Mouse (Mus musculus): Measurements from ENCODE around the gene Usp29. TPM values are rescaled to one million over a fixed set of nuclear protein-coding genes. Genes with fewer than 3 reads are reported as not detected.
A peak's percentile ranks its signal among the peaks of the same experiment; 100 is the strongest.

Gene Usp29
- 13.4 and 14.9 TPM in 2 replicates for polyA plus RNA-seq (2015; fragmentation: Nextera tagmentation; extraction: Ambion mirVana)

- peaks cover 19% of the 10 kb centered on the region for H3K36me3 ChIP-seq
- peaks cover 4% of the 10 kb centered on the region; the same call in 1 of the 2 replicates for H3K4me1 ChIP-seq
- H3K4me2 ChIP-seq (replicated peaks), result peak within 1 kb of the TSS; percentile 63
- no peaks in the 10 kb centered on the region for H3K27me3 ChIP-seq
- H3K9me3 ChIP-seq, result peaks cover 45% of the 10 kb centered on the region
- peak within 1 kb of the TSS; percentile 65 for H3K4me3 ChIP-seq
- ATAC-seq (ENCODE audit: low FRiP score, low read depth), result peak; percentile 57
- H3K9ac ChIP-seq, result peak within 1 kb of the TSS; percentile 82
- 58% methylated on average over 24 of the region's 24 CpGs for WGBS
- H3K27ac ChIP-seq, result peak within 1 kb of the TSS; percentile 88
These were observed at the start of gene Usp29, which contains the start of gene Peg3 for GRCm38 (mm10) chr7:6730241-6730640. TSS of gene Usp29 (plus strand) at chr7:6730578. TSS of gene Peg3 (minus strand) at chr7:6730431.

GRCm38 (mm10) chr7:6685511-6685910 lies 44.9 kb upstream of the Usp29 start:
- ATAC-seq (ENCODE audit: low FRiP score, low read depth), result no peak
- Histone ChIP-seq H3K9me3 (no peaks in the 10 kb centered on the region), H3K4me2 (replicated peaks) (no peak overlapping the region), H3K27ac (no peak overlapping the region), H3K4me1 (no peaks in the 10 kb centered on the region), H3K27me3 (no peaks in the 10 kb centered on the region), H3K9ac (no peak overlapping the region), H3K36me3 (peaks cover 34% of the 10 kb centered on the region), H3K4me3 (no peak overlapping the region)
- 93% methylated on average over 6 of the region's 6 CpGs for WGBS

GRCm38 (mm10) chr7:6696241-6697045 lies 33.9 kb upstream of the Usp29 start, which contains the start of gene Zim1:
TSS of gene Zim1 (minus strand) at chr7:6696450.
- 10% methylated on average over 32 of the region's 32 CpGs for WGBS
- Histone ChIP-seq H3K4me1 (0 out of 2 replicates have a peak, but pooled peaks cover 3% of the 10 kb centered on the region), H3K36me3 (0 out of 2 replicates have a peak, but pooled peaks cover 2% of the 10 kb centered on the region), H3K9ac (peak within 1 kb of the TSS; percentile 68), H3K4me2 (replicated peaks) (peak within 1 kb of the TSS; percentile 72), H3K27ac (peak within 1 kb of the TSS; percentile 48; the same call in 1 of the 2 replicates), H3K27me3 (no peaks in the 10 kb centered on the region), H3K9me3 (no peaks in the 10 kb centered on the region), H3K4me3 (peak within 1 kb of the TSS; percentile 57)
- ATAC-seq (ENCODE audit: low FRiP score, low read depth), result peak; percentile 100

- H3K36me3 ChIP-seq, result peaks cover 20% of the 10 kb centered on the region
- WGBS, result 78% methylated on average over 3 of the region's 3 CpGs
- no peak overlapping the region for H3K4me3 ChIP-seq
- H3K4me1 ChIP-seq, result 0 out of 2 replicates have a peak, but pooled peaks cover 3% of the 10 kb centered on the region
- no peak overlapping the region for H3K4me2 ChIP-seq (replicated peaks)
- H3K27ac ChIP-seq, result no peak overlapping the region
- H3K9me3 ChIP-seq, result no peaks in the 10 kb centered on the region
- H3K9ac ChIP-seq, result no peak overlapping the region
- no peaks in the 10 kb centered on the region for H3K27me3 ChIP-seq
- ATAC-seq (ENCODE audit: low FRiP score, low read depth), result no peak
These were observed 31.1 kb upstream of the Usp29 start for GRCm38 (mm10) chr7:6699230-6699629.

- Histone ChIP-seq H3K4me2 (replicated peaks) (no peak overlapping the region), H3K27me3 (no peaks in the 10 kb centered on the region), H3K9me3 (peaks cover 17% of the 10 kb centered on the region), H3K4me1 (no peaks in the 10 kb centered on the region), H3K4me3 (no peak overlapping the region), H3K27ac (no peak overlapping the region), H3K9ac (no peak overlapping the region), H3K36me3 (peaks cover 81% of the 10 kb centered on the region)
- no peak for ATAC-seq (ENCODE audit: low FRiP score, low read depth)
- WGBS, result 94% methylated on average over 23 of the region's 23 CpGs
These were observed 22.9 kb upstream of the Usp29 start for GRCm38 (mm10) chr7:6707416-6708015.

GRCm38 (mm10) chr7:6708451-6709180 lies 21.8 kb upstream of the Usp29 start:
- Histone ChIP-seq H3K27ac (no peak overlapping the region), H3K36me3 (peaks cover 89% of the 10 kb centered on the region), H3K4me2 (replicated peaks) (no peak overlapping the region), H3K27me3 (no peaks in the 10 kb centered on the region), H3K9me3 (peaks cover 17% of the 10 kb centered on the region), H3K4me1 (no peaks in the 10 kb centered on the region), H3K9ac (no peak overlapping the region), H3K4me3 (no peak overlapping the region)
- 85% methylated on average over 17 of the region's 17 CpGs for WGBS
- no peak for ATAC-seq (ENCODE audit: low FRiP score, low read depth)

- no peaks in the 10 kb centered on the region for H3K4me1 ChIP-seq
- no peak overlapping the region for H3K9ac ChIP-seq
- H3K4me2 ChIP-seq (replicated peaks), result no peak overlapping the region
- ATAC-seq (ENCODE audit: low FRiP score, low read depth), result no peak
- no peak overlapping the region for H3K27ac ChIP-seq
- peaks cover 89% of the 10 kb centered on the region for H3K36me3 ChIP-seq
- no peaks in the 10 kb centered on the region for H3K27me3 ChIP-seq
- H3K9me3 ChIP-seq, result peaks cover 17% of the 10 kb centered on the region
- WGBS, result 94% methylated on average over 15 of the region's 15 CpGs
- H3K4me3 ChIP-seq, result no peak overlapping the region
These were observed 21.0 kb upstream of the Usp29 start for GRCm38 (mm10) chr7:6709396-6709795.

GRCm38 (mm10) chr7:6727351-6728121 lies 2.8 kb upstream of the Usp29 start:
- peak overlapping the region; percentile 65 for H3K4me3 ChIP-seq
- H3K4me1 ChIP-seq, result peaks cover 4% of the 10 kb centered on the region; the same call in 1 of the 2 replicates
- H3K9me3 ChIP-seq, result peaks cover 45% of the 10 kb centered on the region
- peaks cover 40% of the 10 kb centered on the region for H3K36me3 ChIP-seq
- WGBS, result 54% methylated on average over 19 of the region's 19 CpGs
- ATAC-seq (ENCODE audit: low FRiP score, low read depth), result peak; percentile 22
- peak overlapping the region; percentile 57 for H3K4me2 ChIP-seq (replicated peaks)
- H3K9ac ChIP-seq, result no peak overlapping the region
- peak overlapping the region; percentile 77 for H3K27ac ChIP-seq
- no peaks in the 10 kb centered on the region for H3K27me3 ChIP-seq

- peak overlapping the region; percentile 88 for H3K27ac ChIP-seq
- WGBS, result 46% methylated on average over 19 of the region's 19 CpGs
These were observed 2.0 kb upstream of the Usp29 start for GRCm38 (mm10) chr7:6728263-6728931.

GRCm38 (mm10) chr7:6729061-6729817 lies 1.1 kb upstream of the Usp29 start:
- ATAC-seq (ENCODE audit: low FRiP score, low read depth), result peak; percentile 68
- peak overlapping the region; percentile 88 for H3K27ac ChIP-seq
- peaks cover 25% of the 10 kb centered on the region for H3K36me3 ChIP-seq
- peaks cover 45% of the 10 kb centered on the region for H3K9me3 ChIP-seq
- WGBS, result 48% methylated on average over 37 of the region's 37 CpGs
- peak overlapping the region; percentile 63 for H3K4me2 ChIP-seq (replicated peaks)
- no peaks in the 10 kb centered on the region for H3K27me3 ChIP-seq
- peak overlapping the region; percentile 65 for H3K4me3 ChIP-seq
- H3K4me1 ChIP-seq, result peaks cover 4% of the 10 kb centered on the region; the same call in 1 of the 2 replicates
- peak overlapping the region; percentile 82 for H3K9ac ChIP-seq

More at GRCm38 (mm10) chr7:6728263-6728931, 2.0 kb upstream of the Usp29 start:
- Histone ChIP-seq H3K27me3 (no peaks in the 10 kb centered on the region), H3K4me3 (peak overlapping the region; percentile 65), H3K4me2 (replicated peaks) (peak overlapping the region; percentile 57), H3K36me3 (peaks cover 33% of the 10 kb centered on the region), H3K9me3 (peaks cover 45% of the 10 kb centered on the region), H3K4me1 (peaks cover 4% of the 10 kb centered on the region; the same call in 1 of the 2 replicates), H3K9ac (no peak overlapping the region)
- peak; percentile 82 for ATAC-seq (ENCODE audit: low FRiP score, low read depth)

Data from limb, embryonic 13.5 days (tissue).